Mouse (Mus musculus): ENCODE measurements at regions not wholly inside any gene's neighbourhood (a gene's known extent, or its start where the extent isn't known, plus 50 kb on each side); places are given as distances from the start of the nearest gene placed in this dataset.

- no peak for ATAC-seq (ENCODE audit: low read depth)
- Histone ChIP-seq H3K4me2 (ENCODE audit: low read depth, low read length) (no peak overlapping the region), H3K36me3 (ENCODE audit: control insufficient read depth, insufficient read depth, low read length) (no peaks in the 10 kb centered on the region), H3K4me3 (ENCODE audit: low read length) (no peak overlapping the region), H3K27me3 (ENCODE audit: control insufficient read depth, insufficient read depth, low read depth, low read length) (no peaks in the 10 kb centered on the region), H3K9me3 (ENCODE audit: control insufficient read depth, low read length) (no peaks in the 10 kb centered on the region), H3K4me1 (replicated peaks; ENCODE audit: control insufficient read depth, insufficient read depth, low read length) (no peaks in the 10 kb centered on the region), H3K9ac (ENCODE audit: low read length) (no peak overlapping the region), H3K27ac (ENCODE audit: low read length) (no peak overlapping the region)
- 61% methylated on average over 10 of the region's 10 CpGs for WGBS
These were observed 170.6 kb upstream of the Spdye4c start for GRCm38 (mm10) chr2:128420406-128420805.

- Histone ChIP-seq H3K36me3 (ENCODE audit: control insufficient read depth, insufficient read depth, low read length) (no peaks in the 10 kb centered on the region), H3K27me3 (ENCODE audit: control insufficient read depth, insufficient read depth, low read depth, low read length) (no peaks in the 10 kb centered on the region), H3K4me2 (ENCODE audit: low read depth, low read length) (no peak overlapping the region), H3K27ac (ENCODE audit: low read length) (no peak overlapping the region), H3K4me1 (replicated peaks; ENCODE audit: control insufficient read depth, insufficient read depth, low read length) (peaks cover 6% of the 10 kb centered on the region; the same call in 1 of the 2 replicates), H3K9ac (ENCODE audit: low read length) (no peak overlapping the region), H3K9me3 (ENCODE audit: control insufficient read depth, low read length) (no peaks in the 10 kb centered on the region), H3K4me3 (ENCODE audit: low read length) (no peak overlapping the region)
- ATAC-seq (ENCODE audit: low read depth), result no peak
- WGBS, result 38% methylated on average over 6 of the region's 6 CpGs
These were observed 168.3 kb upstream of the Spdye4c start for GRCm38 (mm10) chr2:128422677-128423076.

- Histone ChIP-seq H3K9me3 (ENCODE audit: control insufficient read depth, low read length) (no peaks in the 10 kb centered on the region), H3K36me3 (ENCODE audit: control insufficient read depth, insufficient read depth, low read length) (no peaks in the 10 kb centered on the region), H3K4me3 (ENCODE audit: low read length) (no peak overlapping the region), H3K27me3 (ENCODE audit: control insufficient read depth, insufficient read depth, low read depth, low read length) (no peaks in the 10 kb centered on the region), H3K27ac (ENCODE audit: low read length) (no peak overlapping the region), H3K4me1 (replicated peaks; ENCODE audit: control insufficient read depth, insufficient read depth, low read length) (peaks cover 21% of the 10 kb centered on the region), H3K4me2 (ENCODE audit: low read depth, low read length) (no peak overlapping the region), H3K9ac (ENCODE audit: low read length) (no peak overlapping the region)
- ATAC-seq (ENCODE audit: low read depth), result no peak
- 45% methylated on average over 7 of the region's 7 CpGs for WGBS
These were observed 166.8 kb upstream of the Spdye4c start for GRCm38 (mm10) chr2:128424236-128424635.

- WGBS, result 66% methylated on average over 6 of the region's 6 CpGs
- H3K4me2 ChIP-seq (ENCODE audit: low read depth, low read length), result peak overlapping the region; percentile 43
- H3K27ac ChIP-seq (ENCODE audit: low read length), result no peak overlapping the region
- H3K4me1 ChIP-seq (replicated peaks; ENCODE audit: control insufficient read depth, insufficient read depth, low read length), result peaks cover 38% of the 10 kb centered on the region
- H3K4me3 ChIP-seq (ENCODE audit: low read length), result peak overlapping the region; percentile 22
- H3K36me3 ChIP-seq (ENCODE audit: control insufficient read depth, insufficient read depth, low read length), result no peaks in the 10 kb centered on the region
- H3K27me3 ChIP-seq (ENCODE audit: control insufficient read depth, insufficient read depth, low read depth, low read length), result no peaks in the 10 kb centered on the region
- H3K9me3 ChIP-seq (ENCODE audit: control insufficient read depth, low read length), result no peaks in the 10 kb centered on the region
- no peak for ATAC-seq (ENCODE audit: low read depth)
- peak overlapping the region; percentile 6; the same call in 1 of the 2 replicates for H3K9ac ChIP-seq (ENCODE audit: low read length)
These were observed 163.7 kb upstream of the Spdye4c start for GRCm38 (mm10) chr2:128427181-128427880.

- ATAC-seq (ENCODE audit: low read depth), result no peak
- Histone ChIP-seq H3K4me2 (ENCODE audit: low read depth, low read length) (peak overlapping the region; percentile 43; the same call in 1 of the 2 replicates), H3K9ac (ENCODE audit: low read length) (peak overlapping the region; percentile 6), H3K36me3 (ENCODE audit: control insufficient read depth, insufficient read depth, low read length) (no peaks in the 10 kb centered on the region), H3K27ac (ENCODE audit: low read length) (peak overlapping the region; percentile 74), H3K9me3 (ENCODE audit: control insufficient read depth, low read length) (no peaks in the 10 kb centered on the region), H3K4me1 (replicated peaks; ENCODE audit: control insufficient read depth, insufficient read depth, low read length) (peaks cover 38% of the 10 kb centered on the region), H3K4me3 (ENCODE audit: low read length) (peak overlapping the region; percentile 22), H3K27me3 (ENCODE audit: control insufficient read depth, insufficient read depth, low read depth, low read length) (no peaks in the 10 kb centered on the region)
- WGBS, result 12% methylated on average over 7 of the region's 7 CpGs
These were observed 162.9 kb upstream of the Spdye4c start for GRCm38 (mm10) chr2:128428154-128428553.

GRCm38 (mm10) chr2:128428651-128429633, 162.1 kb upstream of the Spdye4c start:
- Histone ChIP-seq H3K36me3 (ENCODE audit: control insufficient read depth, insufficient read depth, low read length) (no peaks in the 10 kb centered on the region), H3K27ac (ENCODE audit: low read length) (peak overlapping the region; percentile 74), H3K27me3 (ENCODE audit: control insufficient read depth, insufficient read depth, low read depth, low read length) (no peaks in the 10 kb centered on the region), H3K4me3 (ENCODE audit: low read length) (peak overlapping the region; percentile 22), H3K9me3 (ENCODE audit: control insufficient read depth, low read length) (no peaks in the 10 kb centered on the region), H3K4me1 (replicated peaks; ENCODE audit: control insufficient read depth, insufficient read depth, low read length) (peaks cover 38% of the 10 kb centered on the region), H3K9ac (ENCODE audit: low read length) (peak overlapping the region; percentile 35), H3K4me2 (ENCODE audit: low read depth, low read length) (peak overlapping the region; percentile 43)
- WGBS, result 21% methylated on average over 18 of the region's 18 CpGs
- peak; percentile 67 for ATAC-seq (ENCODE audit: low read depth)

GRCm38 (mm10) chr2:128429786-128430185, 161.2 kb upstream of the Spdye4c start:
- H3K9ac ChIP-seq (ENCODE audit: low read length), result no peak overlapping the region
- H3K36me3 ChIP-seq (ENCODE audit: control insufficient read depth, insufficient read depth, low read length), result no peaks in the 10 kb centered on the region
- peak overlapping the region; percentile 74 for H3K27ac ChIP-seq (ENCODE audit: low read length)
- H3K4me2 ChIP-seq (ENCODE audit: low read depth, low read length), result no peak overlapping the region
- ATAC-seq (ENCODE audit: low read depth), result no peak
- no peaks in the 10 kb centered on the region for H3K27me3 ChIP-seq (ENCODE audit: control insufficient read depth, insufficient read depth, low read depth, low read length)
- no peak overlapping the region for H3K4me3 ChIP-seq (ENCODE audit: low read length)
- H3K4me1 ChIP-seq (replicated peaks; ENCODE audit: control insufficient read depth, insufficient read depth, low read length), result peaks cover 40% of the 10 kb centered on the region
- WGBS, result 37% methylated on average over 7 of the region's 7 CpGs
- no peaks in the 10 kb centered on the region for H3K9me3 ChIP-seq (ENCODE audit: control insufficient read depth, low read length)

- Histone ChIP-seq H3K4me3 (ENCODE audit: low read length) (no peak overlapping the region), H3K9ac (ENCODE audit: low read length) (no peak overlapping the region), H3K4me1 (replicated peaks; ENCODE audit: control insufficient read depth, insufficient read depth, low read length) (peaks cover 41% of the 10 kb centered on the region), H3K4me2 (ENCODE audit: low read depth, low read length) (no peak overlapping the region), H3K36me3 (ENCODE audit: control insufficient read depth, insufficient read depth, low read length) (no peaks in the 10 kb centered on the region), H3K27ac (ENCODE audit: low read length) (0 out of 2 replicates have a peak overlapping the region, but pooled peaks have one; percentile 11), H3K9me3 (ENCODE audit: control insufficient read depth, low read length) (no peaks in the 10 kb centered on the region), H3K27me3 (ENCODE audit: control insufficient read depth, insufficient read depth, low read depth, low read length) (no peaks in the 10 kb centered on the region)
- WGBS, result 61% methylated on average over 9 of the region's 9 CpGs
- no peak for ATAC-seq (ENCODE audit: low read depth)
These were observed 160.2 kb upstream of the Spdye4c start for GRCm38 (mm10) chr2:128430776-128431291.

- Histone ChIP-seq H3K9me3 (ENCODE audit: control insufficient read depth, low read length) (no peaks in the 10 kb centered on the region), H3K36me3 (ENCODE audit: control insufficient read depth, insufficient read depth, low read length) (no peaks in the 10 kb centered on the region), H3K4me2 (ENCODE audit: low read depth, low read length) (no peak overlapping the region), H3K9ac (ENCODE audit: low read length) (no peak overlapping the region), H3K4me3 (ENCODE audit: low read length) (no peak overlapping the region), H3K27me3 (ENCODE audit: control insufficient read depth, insufficient read depth, low read depth, low read length) (no peaks in the 10 kb centered on the region), H3K27ac (ENCODE audit: low read length) (no peak overlapping the region), H3K4me1 (replicated peaks; ENCODE audit: control insufficient read depth, insufficient read depth, low read length) (peaks cover 41% of the 10 kb centered on the region)
- ATAC-seq (ENCODE audit: low read depth), result no peak
- WGBS, result 49% methylated on average over 4 of the region's 4 CpGs
These were observed 159.3 kb upstream of the Spdye4c start for GRCm38 (mm10) chr2:128431751-128432150.

All from lung, embryonic 16.5 days (tissue).